Comparison of ENCODE assay signal across 8 mouse cellular contexts in genomic region chr10:79920958-79921535, GRCm38 (mm10). TPM values are rescaled to one million over a fixed set of nuclear protein-coding genes. Genes with fewer than 3 reads are reported as not detected.
A peak's percentile ranks its signal among the peaks of the same experiment; 100 is the strongest.
DNase-seq lines count a peak whose midpoint lies in the region; ATAC-seq lines count a peak whose summit lies in the region.

TSS of gene R3hdm4 (minus strand) at chr10:79921208.

- H3K4me2 ChIP-seq in hindbrain, embryonic 16.5 days (ENCODE audit: low read length): peak within 1 kb of the TSS; percentile 55

- no peaks in the 10 kb centered on the region for H3K9me3 ChIP-seq in hindbrain, embryonic 16.5 days (ENCODE audit: control insufficient read depth, low read length)

- no peak for DNase-seq in left cerebral cortex, adult 18-20 months (ENCODE audit: low spot score in 2 of 2)
- no peak for DNase-seq in left cerebral cortex, adult 11 months (ENCODE audit: low spot score)
- DNase-seq in adrenal gland, postnatal 14 days: no peak
- DNase-seq in gastrocnemius, adult 18-20 months (ENCODE audit: low spot score): no peak
- DNase-seq in thymus, postnatal 4 days: peak; percentile 67
- no peak for DNase-seq in cerebellum, postnatal 10 days

- H3K36me3 ChIP-seq in hindbrain, embryonic 16.5 days (ENCODE audit: control insufficient read depth, insufficient read depth, low read length): no peaks in the 10 kb centered on the region
- no peaks in the 10 kb centered on the region for H3K36me3 ChIP-seq in macrophage (ENCODE audit: inconsistent target)

- peaks cover 22% of the 10 kb centered on the region for H3K4me1 ChIP-seq in hindbrain, embryonic 16.5 days (ENCODE audit: control insufficient read depth, insufficient read depth, low read depth, low read length)

- peak within 1 kb of the TSS; percentile 37 for H3K4me3 ChIP-seq in hindbrain, embryonic 16.5 days (ENCODE audit: low read length)
- H3K4me3 ChIP-seq in macrophage (ENCODE audit: inconsistent target): no peak within 1 kb of the TSS

- peaks cover 6% of the 10 kb centered on the region; the same call in 1 of the 2 replicates for H3K79me2 ChIP-seq in macrophage (ENCODE audit: inconsistent target)

- no peak for ATAC-seq in hindbrain, embryonic 16.5 days

- WGBS in hindbrain, embryonic 16.5 days: 4% methylated on average over 39 of the region's 41 CpGs
- WGBS in macrophage (ENCODE audit: missing documents): 32% methylated on average over 29 of the region's 41 CpGs

- peak within 1 kb of the TSS; percentile 54 for H3K9ac ChIP-seq in hindbrain, embryonic 16.5 days (ENCODE audit: low read depth, low read length)

- H3K27ac ChIP-seq in hindbrain, embryonic 16.5 days (ENCODE audit: low read depth, low read length): no peak within 1 kb of the TSS
- H3K27ac ChIP-seq in macrophage: no peak within 1 kb of the TSS

- peaks cover 56% of the 10 kb centered on the region for H3K27me3 ChIP-seq in hindbrain, embryonic 16.5 days (replicated peaks; ENCODE audit: control insufficient read depth, insufficient read depth, low read length)

RNA-seq across cellular contexts. Expression of gene R3hdm4, which starts in this region (rescaled TPM):
- 100 to 1,000 TPM; 307 to 318 TPM for total RNA-seq in left cerebral cortex, adult 18-20 months (2021)
- 75.8 and 82.8 TPM in 2 replicates for total RNA-seq in adrenal gland, postnatal 14 days (2021)
- total RNA-seq in gastrocnemius, adult 18-20 months (2021): 100 to 1,000 TPM; 114 to 115 TPM
- polyA plus RNA-seq in hindbrain, embryonic 16.5 days (2015; fragmentation: Nextera tagmentation; extraction: Ambion mirVana): 293 and 300 TPM in 2 replicates
- 10 to 100 TPM; 11.2 to 75.4 (median 41.5) TPM for total RNA-seq in macrophage (2018; cell fraction: chromatin; rRNA removed)
- total RNA-seq in macrophage (2018; cell fraction: cytosol; rRNA removed): 10 to 100 TPM; 42.1 to 70.3 (median 54.8) TPM
- 100 to 1,000 TPM in 1 of 26 experiments, 10 to 100 TPM in 25; 26.0 to 102 (median 57.5) TPM for total RNA-seq in macrophage (2018; cell fraction: nucleus; rRNA removed)
- 41.6 to 61.5 TPM (median 54.4 TPM) in 3 replicates for polyA plus RNA-seq in macrophage (2018)
